Comparison of ENCODE assay signal across 10 mouse cellular contexts in the genomic region with DNA sequence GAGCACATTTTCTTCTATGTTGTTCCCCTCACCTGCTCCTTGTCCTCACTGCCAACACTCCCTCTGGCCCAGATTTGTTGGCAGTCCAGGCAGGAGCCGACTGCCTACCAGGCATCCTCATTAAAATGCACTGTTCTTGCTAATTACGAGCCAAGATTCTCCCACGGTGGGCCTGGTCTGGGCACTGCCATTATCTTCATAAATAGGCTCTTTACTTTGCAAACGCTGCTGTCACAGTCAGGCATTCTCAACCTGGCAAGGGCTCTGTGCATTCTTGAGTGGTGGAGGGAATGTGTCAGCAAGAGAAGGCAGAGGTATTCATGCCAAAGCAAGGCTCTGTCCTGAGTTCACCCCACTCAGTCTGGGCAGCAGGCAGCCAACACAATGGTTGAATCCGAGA. TPM values are rescaled to one million over a fixed set of nuclear protein-coding genes. Genes with fewer than 3 reads are reported as not detected.
DNase-seq lines count a peak whose midpoint lies in the region; ATAC-seq and TF ChIP-seq lines count a peak whose summit lies in the region.
"Had no signal": no experiment of that assay in that cellular context is flagged by ENCODE, and none has a peak within 500 bp of the region (broad histone marks: within the 10 kb centered on the region; RNA-seq: fewer than 3 reads in every experiment).

No protein-coding gene starts in this region.

- H3K4me2 ChIP-seq in forebrain, postnatal 0 days (ENCODE audit: low read depth): no peak overlapping the region
- no peak overlapping the region for H3K4me2 ChIP-seq in hindbrain, embryonic 15.5 days
- H3K4me2 ChIP-seq: lung, embryonic 15.5 days had no signal

- no peak overlapping the region for H3K9ac ChIP-seq in forebrain, postnatal 0 days
- no peak overlapping the region for H3K9ac ChIP-seq in hindbrain, embryonic 15.5 days
- H3K9ac ChIP-seq: lung, embryonic 15.5 days had no signal

- H3K4me3 ChIP-seq in forebrain, postnatal 0 days (ENCODE audit: low read depth, low read length): no peak overlapping the region
- no peak overlapping the region for H3K4me3 ChIP-seq in hindbrain, embryonic 15.5 days
- H3K4me3 ChIP-seq: lung, embryonic 15.5 days had no signal

- 11% methylated on average over 5 of the region's 5 CpGs for WGBS in forebrain, postnatal 0 days
- WGBS in hindbrain, embryonic 15.5 days: 16% methylated on average over 5 of the region's 5 CpGs

- DNase-seq in urinary bladder, postnatal 14 days (ENCODE audit: low spot score): peak; percentile 30
- no peak for DNase-seq in urinary bladder, adult 18-20 months (ENCODE audit: low spot score in 2 of 2)
- peak; percentile 85 for DNase-seq in forebrain, postnatal 0 days
- peak; percentile 70 to 87 for DNase-seq in left cerebral cortex, postnatal 14 days (ENCODE audit: low spot score in 2 of 2)
- peak; percentile 89 for DNase-seq in right cerebral cortex, adult 18-20 months
- DNase-seq in spleen, adult 18-20 months: no peak
- no peak for DNase-seq in ovary, postnatal 10 days (ENCODE audit: low spot score)

- TF ChIP-seq CTCF in forebrain, postnatal 0 days (IDR thresholded peaks at IDR 0.05; ENCODE audit: low read depth): no peak

- peak; percentile 73 for ATAC-seq in forebrain, postnatal 0 days
- ATAC-seq in hindbrain, embryonic 15.5 days (ENCODE audit: low FRiP score, low read depth): peak; percentile 73

- H3K9me3 ChIP-seq in forebrain, postnatal 0 days (ENCODE audit: low read length): no peaks in the 10 kb centered on the region
- H3K9me3 ChIP-seq in hindbrain, embryonic 15.5 days: no peaks in the 10 kb centered on the region
- H3K9me3 ChIP-seq: lung, embryonic 15.5 days had no signal

- H3K36me3 ChIP-seq in forebrain, postnatal 0 days (ENCODE audit: insufficient read depth): no peaks in the 10 kb centered on the region
- no peaks in the 10 kb centered on the region for H3K36me3 ChIP-seq in hindbrain, embryonic 15.5 days
- H3K36me3 ChIP-seq: G1E; lung, embryonic 15.5 days had no signal

- intact Hi-C loops in left cerebral cortex, postnatal 14 days (cut with DNase I): loop anchor here (5.0 kb wide), 1 partner anchor 61 kb away; a partner anchor contains a TSS

- H3K27me3 ChIP-seq in forebrain, postnatal 0 days (ENCODE audit: insufficient read depth, low read length): no peaks in the 10 kb centered on the region
- no peaks in the 10 kb centered on the region for H3K27me3 ChIP-seq in hindbrain, embryonic 15.5 days
- H3K27me3 ChIP-seq: lung, embryonic 15.5 days had no signal

- peaks cover 28% of the 10 kb centered on the region for H3K4me1 ChIP-seq in forebrain, postnatal 0 days (ENCODE audit: insufficient read depth)
- peaks cover 30% of the 10 kb centered on the region for H3K4me1 ChIP-seq in hindbrain, embryonic 15.5 days (replicated peaks)

- H3K27ac ChIP-seq in forebrain, postnatal 0 days (ENCODE audit: low read depth, low read length): peak overlapping the region; percentile 57
- H3K27ac ChIP-seq in hindbrain, embryonic 15.5 days (replicated peaks): peak overlapping the region; percentile 46
- H3K27ac ChIP-seq: lung, embryonic 15.5 days had no signal

RNA-seq across cellular contexts. Expression of a gene that starts 59.4 kb away (rescaled TPM):
- total RNA-seq in forebrain, postnatal 0 days (2014; rRNA removed): 15.2 and 17.9 TPM in 2 replicates
- 5.6 and 6.4 TPM in 2 replicates for polyA plus RNA-seq in forebrain, postnatal 0 days (2015; fragmentation: Nextera tagmentation; extraction: Ambion mirVana)
- 11.2 and 12.4 TPM in 2 replicates for polyA plus RNA-seq in hindbrain, embryonic 15.5 days (2015; fragmentation: Nextera tagmentation; extraction: Ambion mirVana)
- 100 to 1,000 TPM; 137 to 158 TPM for total RNA-seq in left cerebral cortex, postnatal 14 days (2021)

Comparison
In these comparisons a context has a peak if more than half of its experiments do, and no peak if none do; other contexts are left out.
1. DNase-seq: peak in urinary bladder, postnatal 14 days (single experiment), forebrain, postnatal 0 days (single experiment), left cerebral cortex, postnatal 14 days (2 of 2) and right cerebral cortex, adult 18-20 months (single experiment); none in urinary bladder, adult 18-20 months (0 of 2), spleen, adult 18-20 months (0 of 2) and ovary, postnatal 10 days (single experiment).